Mouse (Mus musculus) forebrain, embryonic 11.5 days (tissue): ENCODE data around the gene Nme3. TPM values are rescaled to one million over a fixed set of nuclear protein-coding genes. Genes with fewer than 3 reads are reported as not detected.
A peak's percentile ranks its signal among the peaks of the same experiment; 100 is the strongest.

Experiments used
- ATAC-seq: fragments of 200-750 bp; cut with Nextera tagmentation; replicated peaks from 2 replicates; pipeline ENCODE4 v1.8.0; 2017; ENCODE audit warnings: moderate TSS enrichment; ENCODE audit not compliant: low FRiP score
- DNase-seq: peaks from one replicate; pipeline ENCODE4 v3.0.0-alpha.2; 2017; ENCODE audit warnings: low spot score
- H3K27ac ChIP-seq: fragments of 300-500 bp; sonication (generic); 2 replicates; pipeline ENCODE4 v1.5.1; 2014; ENCODE audit warnings: low read depth, low read length
- H3K27me3 ChIP-seq: fragments of 300-500 bp; sonication (generic); 2 replicates; pipeline ENCODE4 v1.6.1; 2014; ENCODE audit warnings: mild to moderate bottlenecking, low read length, mixed read lengths; ENCODE audit not compliant: control insufficient read depth, insufficient read depth
- H3K36me3 ChIP-seq: fragments of 300-500 bp; sonication (generic); 2 replicates; pipeline ENCODE4 v1.6.1; 2014; ENCODE audit warnings: mild to moderate bottlenecking, low read length, moderate library complexity, mixed read lengths; ENCODE audit not compliant: control insufficient read depth, insufficient read depth
- H3K4me1 ChIP-seq: fragments of 300-500 bp; sonication (generic); replicated peaks from 2 replicates; pipeline ENCODE4 v1.6.1; 2014; ENCODE audit warnings: low read length, mixed read lengths; ENCODE audit not compliant: control insufficient read depth, insufficient read depth
- H3K4me2 ChIP-seq: fragments of 300-500 bp; sonication (generic); 2 replicates; pipeline ENCODE4 v1.6.1; 2014; ENCODE audit warnings: low read depth, mild to moderate bottlenecking, low read length, moderate library complexity, mixed read lengths; ENCODE audit not compliant: severe bottlenecking
- H3K4me3 ChIP-seq: fragments of 300-500 bp; sonication (generic); 2 replicates; pipeline ENCODE4 v1.5.1; 2014; ENCODE audit warnings: low read depth, low read length
- H3K9ac ChIP-seq: fragments of 300-500 bp; sonication (generic); 2 replicates; pipeline ENCODE4 v1.6.1; 2014; ENCODE audit warnings: low read length
- H3K9me3 ChIP-seq: fragments of 300-500 bp; sonication (generic); 2 replicates; pipeline ENCODE4 v1.6.1; 2016; ENCODE audit warnings: low read length, mixed read lengths; ENCODE audit not compliant: control insufficient read depth
- WGBS: fragments of 180-500 bp; shearing (Covaris S2); extraction: QIAGEN DNeasy Blood & Tissue Kit; methylation state at CpG from one replicate; pipeline ENCODE4 v1.1.7; 2014; 5-methylcytosine and 5-hydroxymethylcytosine counted together
- polyA plus RNA-seq: library from polyadenylated mRNA; unstranded; fragments of >200 nt; fragmentation: Nextera tagmentation; extraction: Ambion mirVana; gene quantifications from 2 replicates; pipeline ENCODE4 v1.2.1, GENCODE M21; 2014

Gene Nme3
- polyA plus RNA-seq: 47.8 and 60.8 TPM in 2 replicates

- under 1% methylated on average over 50 of the region's 50 CpGs for WGBS
- Histone ChIP-seq H3K4me1 (peaks cover 20% of the 10 kb centered on the region), H3K9ac (peak within 1 kb of the TSS; percentile 88), H3K4me2 (peak within 1 kb of the TSS; percentile 98), H3K9me3 (no peaks in the 10 kb centered on the region), H3K27ac (peak within 1 kb of the TSS; percentile 72; the same call in 1 of the 2 replicates), H3K4me3 (peak within 1 kb of the TSS; percentile 86), H3K36me3 (peaks cover 13% of the 10 kb centered on the region), H3K27me3 (no peaks in the 10 kb centered on the region)
- DNase-seq (peak; percentile 87), ATAC-seq (peak; percentile 82)
Measured at GRCm38 (mm10) chr17:24896241-24896992, at the start of gene Nme3. TSS of gene Nme3 (plus strand) at chr17:24896500.

- Histone ChIP-seq H3K9ac (no peak overlapping the region), H3K4me1 (peaks cover 10% of the 10 kb centered on the region), H3K4me3 (no peak overlapping the region), H3K9me3 (no peaks in the 10 kb centered on the region), H3K27me3 (peaks cover 9% of the 10 kb centered on the region), H3K36me3 (no peaks in the 10 kb centered on the region), H3K27ac (no peak overlapping the region), H3K4me2 (no peak overlapping the region)
- WGBS: 90% methylated on average over 1 of the region's 1 CpGs
- no peak for ATAC-seq
- no peak for DNase-seq
Measured at GRCm38 (mm10) chr17:24847386-24847785, 48.9 kb upstream of the Nme3 start.

- peaks cover 9% of the 10 kb centered on the region for H3K27me3 ChIP-seq
- peaks cover 10% of the 10 kb centered on the region for H3K4me1 ChIP-seq
- no peak for DNase-seq
- H3K9ac ChIP-seq: no peak overlapping the region
- no peak for ATAC-seq
- 0 out of 2 replicates have a peak overlapping the region, but pooled peaks have one; percentile 38 for H3K27ac ChIP-seq
- no peak overlapping the region for H3K4me3 ChIP-seq
- no peaks in the 10 kb centered on the region for H3K36me3 ChIP-seq
- 0 out of 2 replicates have a peak overlapping the region, but pooled peaks have one; percentile 26 for H3K4me2 ChIP-seq
- no peaks in the 10 kb centered on the region for H3K9me3 ChIP-seq
Measured at GRCm38 (mm10) chr17:24848600-24849031, 47.7 kb upstream of the Nme3 start.

GRCm38 (mm10) chr17:24849733-24850064 is 46.6 kb upstream of the Nme3 start:
- H3K9me3 ChIP-seq: no peaks in the 10 kb centered on the region
- peak overlapping the region; percentile 76 for H3K4me3 ChIP-seq
- ATAC-seq (peak; percentile 66; the same call in 1 of the 2 replicates), DNase-seq (no peak)
- peaks cover 9% of the 10 kb centered on the region for H3K27me3 ChIP-seq
- WGBS: 0% methylated on average over 21 of the region's 21 CpGs
- peak overlapping the region; percentile 70 for H3K9ac ChIP-seq
- peak overlapping the region; percentile 79; the same call in 1 of the 2 replicates for H3K27ac ChIP-seq
- peak overlapping the region; percentile 84 for H3K4me2 ChIP-seq
- H3K36me3 ChIP-seq: no peaks in the 10 kb centered on the region
- H3K4me1 ChIP-seq: peaks cover 10% of the 10 kb centered on the region

DNA sequence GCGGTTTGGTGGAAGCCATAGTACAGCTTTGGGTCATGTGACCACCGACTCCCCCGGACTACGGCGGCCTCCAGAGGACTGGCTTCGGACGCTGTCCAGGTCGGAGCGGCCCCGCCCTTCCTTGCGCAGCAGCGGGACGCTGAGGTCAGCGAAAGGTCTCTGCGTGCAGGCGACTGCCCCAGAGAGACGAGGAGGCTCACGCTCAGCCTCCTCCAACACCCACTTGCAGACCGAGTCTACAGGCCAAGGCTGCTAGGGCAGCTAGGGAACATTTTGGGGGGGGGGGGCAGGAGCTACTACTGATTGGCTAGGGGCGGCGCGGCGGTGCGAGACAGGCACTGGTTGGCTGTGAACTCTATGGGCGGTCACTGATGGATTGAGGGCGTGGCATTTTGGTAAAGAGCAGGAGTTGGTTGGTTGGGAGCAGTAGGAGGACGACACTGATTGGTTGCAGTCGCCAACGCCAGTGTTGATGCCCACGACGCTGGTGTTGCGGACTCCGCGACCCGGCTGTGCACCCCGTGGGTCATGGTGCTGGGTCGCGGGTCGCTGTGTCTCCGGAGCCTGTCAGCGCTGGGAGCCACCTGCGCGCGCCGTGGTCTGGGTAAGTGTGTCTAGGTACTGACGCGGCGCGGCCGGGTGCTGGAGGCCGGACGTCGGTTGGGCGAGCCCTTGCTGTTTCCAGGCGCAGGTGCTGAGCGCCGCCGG is 46.1 kb upstream of the Nme3 start, which contains the start of gene Fahd1:
Gene Fahd1, minus strand, starts transcription at position 300 of the 708 bp plus-strand sequence.
- Histone ChIP-seq H3K4me2 (peak within 1 kb of the TSS; percentile 94), H3K27me3 (peaks cover 9% of the 10 kb centered on the region), H3K36me3 (no peaks in the 10 kb centered on the region), H3K9me3 (no peaks in the 10 kb centered on the region), H3K4me1 (peaks cover 10% of the 10 kb centered on the region), H3K4me3 (peak within 1 kb of the TSS; percentile 76), H3K9ac (peak within 1 kb of the TSS; percentile 70), H3K27ac (peak within 1 kb of the TSS; percentile 79; the same call in 1 of the 2 replicates)
- under 1% methylated on average over 58 of the region's 58 CpGs for WGBS
- ATAC-seq (peak; percentile 100), DNase-seq (peak; percentile 96)

DNA sequence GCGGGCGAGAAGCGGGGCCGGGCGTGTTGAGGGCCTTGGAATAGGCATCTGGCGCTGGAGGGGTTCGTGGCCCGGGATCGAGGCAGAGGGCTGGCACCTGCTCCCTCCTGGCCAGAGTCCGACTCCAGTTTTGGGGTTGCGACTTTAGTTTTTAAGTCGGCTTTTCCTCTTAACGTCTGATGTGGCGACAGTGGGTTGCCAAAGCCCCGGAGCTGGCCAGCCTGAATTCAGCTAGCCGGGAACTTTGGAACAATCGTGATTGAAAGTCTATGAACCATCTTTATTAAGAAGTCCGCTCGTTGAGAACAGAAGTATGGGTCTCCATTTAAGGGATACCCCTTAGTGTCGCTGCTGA is 45.5 kb upstream of the Nme3 start:
- Histone ChIP-seq H3K27ac (no peak overlapping the region), H3K9ac (peak overlapping the region; percentile 68), H3K4me3 (peak overlapping the region; percentile 76), H3K4me1 (peaks cover 10% of the 10 kb centered on the region), H3K27me3 (peaks cover 9% of the 10 kb centered on the region), H3K36me3 (no peaks in the 10 kb centered on the region), H3K9me3 (no peaks in the 10 kb centered on the region), H3K4me2 (peak overlapping the region; percentile 94)
- 2% methylated on average over 20 of the region's 20 CpGs for WGBS
- no peak for DNase-seq
- no peak for ATAC-seq

GRCm38 (mm10) chr17:24851381-24852125 is 44.7 kb upstream of the Nme3 start:
- H3K9ac ChIP-seq: peak overlapping the region; percentile 68

DNA sequence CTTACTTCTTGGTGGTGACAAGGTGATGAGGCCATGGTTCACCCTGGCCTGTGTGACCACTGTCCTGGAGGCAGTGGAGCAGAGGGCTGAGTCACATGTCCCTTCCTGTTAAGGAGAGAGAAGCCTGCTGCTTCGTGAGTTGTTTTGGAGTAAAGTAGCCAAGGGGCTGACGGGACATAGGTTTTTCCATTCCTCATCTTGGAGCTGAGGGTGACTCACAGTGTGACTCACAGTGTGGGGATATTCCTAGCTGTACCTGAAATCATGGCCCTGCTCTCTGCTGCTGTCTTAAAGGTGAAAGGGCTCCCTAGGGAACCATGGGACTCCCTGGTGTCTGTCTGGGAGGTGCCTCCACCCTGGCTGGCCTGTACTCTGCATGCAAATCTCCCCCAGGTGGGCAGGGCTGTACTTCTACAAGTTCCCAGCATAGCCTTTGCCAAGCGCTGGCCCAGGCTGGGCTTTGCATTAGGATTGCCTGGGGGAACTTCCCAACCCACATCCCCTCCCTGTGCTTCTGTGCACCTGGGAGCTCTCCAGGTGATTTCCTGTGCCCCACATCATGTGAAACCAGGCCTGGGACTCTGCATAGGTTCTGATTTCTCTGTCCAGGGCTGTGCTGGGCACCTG is 40.3 kb upstream of the Nme3 start:
- H3K4me1 ChIP-seq: peaks cover 4% of the 10 kb centered on the region
- no peak overlapping the region for H3K27ac ChIP-seq
- peak; percentile 33 for DNase-seq
- H3K9me3 ChIP-seq: no peaks in the 10 kb centered on the region
- no peaks in the 10 kb centered on the region for H3K36me3 ChIP-seq
- H3K4me2 ChIP-seq: no peak overlapping the region
- no peak overlapping the region for H3K4me3 ChIP-seq
- H3K27me3 ChIP-seq: peaks cover 7% of the 10 kb centered on the region
- no peak overlapping the region for H3K9ac ChIP-seq
- 79% methylated on average over 3 of the region's 3 CpGs for WGBS
- no peak for ATAC-seq

More at GRCm38 (mm10) chr17:24851381-24852125, 44.7 kb upstream of the Nme3 start:
- ATAC-seq (no peak), DNase-seq (no peak)
- no peaks in the 10 kb centered on the region for H3K36me3 ChIP-seq
- H3K4me1 ChIP-seq: peaks cover 10% of the 10 kb centered on the region
- H3K27me3 ChIP-seq: peaks cover 9% of the 10 kb centered on the region
- H3K4me2 ChIP-seq: peak overlapping the region; percentile 94
- H3K9me3 ChIP-seq: no peaks in the 10 kb centered on the region
- 82% methylated on average over 10 of the region's 10 CpGs for WGBS
- no peak overlapping the region for H3K27ac ChIP-seq
- no peak overlapping the region; the same call in 1 of the 2 replicates for H3K4me3 ChIP-seq
